Mouse (Mus musculus) thymus, postnatal 25 days (tissue): ENCODE data around the gene Olfr988.
"Not testable (repeated sequence)": the region's sequence is repeated elsewhere in the genome, so short reads cannot be mapped to it uniquely, and the experiment has no call there.

Source experiments
- DNase-seq: peaks from one replicate; pipeline ENCODE4 v3.0.0; 2022

Olfr988 gene

DNA sequence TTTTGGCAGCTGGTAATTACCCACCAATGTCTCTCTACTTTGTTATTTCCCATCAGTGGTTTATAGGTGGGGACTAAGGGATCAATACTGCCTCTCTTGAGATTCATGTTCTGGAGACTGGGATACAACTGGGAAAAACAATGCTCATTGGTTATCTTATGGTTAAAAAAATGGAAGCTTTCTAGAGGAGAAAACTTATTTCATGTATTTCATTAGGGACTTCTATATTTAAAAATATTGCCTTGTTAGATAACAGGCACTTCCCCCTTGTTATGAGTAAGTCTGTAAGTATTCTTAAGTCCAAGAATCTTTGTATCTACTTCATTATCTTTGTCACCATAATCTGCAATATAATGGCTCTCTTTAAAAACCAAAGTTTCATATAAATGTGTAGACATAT is at the start of gene Olfr988:
Gene Olfr988 (minus strand): TSS at position 101 of the 400 bp plus-strand sequence.
- not testable (repeated sequence) for DNase-seq

DNA sequence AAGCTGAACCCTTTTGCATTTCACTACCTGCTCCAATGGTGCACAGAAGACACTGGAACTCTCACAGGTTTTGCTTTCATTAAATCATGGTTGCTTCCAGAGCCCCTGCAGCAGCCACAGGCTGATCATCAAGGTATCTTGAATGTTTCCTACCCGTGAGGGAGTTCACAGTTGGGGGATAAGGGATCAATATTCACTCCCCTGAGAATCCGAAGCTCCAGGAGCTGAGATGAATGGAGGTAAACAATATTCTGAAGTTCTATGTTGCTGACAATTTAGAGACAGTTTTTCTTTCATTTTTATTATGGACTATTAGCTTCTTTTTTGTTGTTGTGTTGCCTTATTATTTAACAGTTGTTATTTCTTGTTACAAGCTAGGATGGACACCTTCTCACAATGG is 46.3 kb upstream of the Olfr988 start, which contains the start of gene Olfr992:
Gene Olfr992 (minus strand): TSS at position 101 of the 400 bp plus-strand sequence.
- no peak for DNase-seq

DNA sequence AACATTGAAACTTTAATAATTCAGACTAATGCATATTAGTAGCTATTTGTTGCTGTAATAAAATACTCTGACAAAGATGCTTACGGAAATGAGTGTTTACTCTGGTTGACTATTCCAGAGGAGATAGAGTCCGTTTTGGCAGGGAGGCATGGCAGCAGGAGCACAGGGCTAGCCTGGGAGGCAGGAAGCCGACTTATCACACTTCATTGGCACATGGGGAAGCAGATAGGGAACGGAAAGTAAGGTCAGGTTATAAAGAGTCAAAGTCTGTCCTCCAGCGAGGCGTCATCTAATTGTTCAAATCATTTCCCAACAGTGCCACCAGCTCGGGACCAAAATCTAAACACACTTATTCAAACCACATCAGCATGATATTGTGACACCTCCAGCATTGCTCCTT is 23.1 kb downstream of the Olfr988 start:
- no peak for DNase-seq

DNA sequence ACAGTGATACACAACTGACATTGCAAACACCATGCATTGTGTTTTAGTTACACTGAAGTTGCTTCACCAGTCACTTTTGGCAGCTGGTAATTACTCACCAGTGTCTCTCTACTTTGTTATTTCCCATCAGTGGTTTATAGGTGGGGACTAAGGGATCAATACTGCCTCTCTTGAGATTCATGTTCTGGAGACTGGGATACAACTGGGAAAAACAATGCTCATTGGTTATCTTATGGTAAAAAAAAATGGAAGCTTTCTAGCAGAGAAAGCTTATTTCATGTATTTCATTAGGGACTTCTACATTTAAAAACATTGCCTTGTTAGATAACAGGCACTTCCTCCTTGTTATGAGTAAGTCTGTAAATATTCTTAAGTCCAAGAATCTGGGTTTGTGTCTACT is 23.8 kb downstream of the Olfr988 start, which contains the start of gene Olfr987:
Gene Olfr987 (minus strand): TSS at position 101 of the 400 bp plus-strand sequence.
- not testable (repeated sequence) for DNase-seq

DNA sequence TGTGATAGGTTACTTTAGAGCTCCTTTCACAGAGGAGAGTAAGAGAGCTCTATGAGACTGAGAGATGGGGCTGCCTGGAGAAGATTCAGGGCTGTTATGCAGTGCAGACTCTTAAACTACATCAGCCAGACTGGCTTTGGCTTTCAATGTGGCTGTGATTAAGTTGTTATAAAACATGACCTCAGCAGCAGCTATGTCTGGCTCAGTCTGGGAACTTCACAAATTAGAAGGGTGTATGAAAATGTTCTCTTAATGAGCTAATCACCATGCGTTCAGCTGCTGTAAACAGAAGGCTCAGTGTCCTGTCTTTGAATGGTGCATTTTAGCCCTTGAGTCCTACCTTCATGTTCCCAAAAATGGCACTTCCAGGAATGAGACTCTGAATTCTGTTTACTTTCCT is 43.9 kb downstream of the Olfr988 start:
- no peak for DNase-seq
